Mouse (Mus musculus) cerebellum, adult 9-11 months (tissue): ENCODE results near the gene Epha10.
"Not testable (repeated sequence)": the region's sequence is repeated elsewhere in the genome, so short reads cannot be mapped to it uniquely, and the experiment has no call there.

Experiments
- DNase-seq: peaks from one replicate; pipeline ENCODE4 v3.0.0; 2022

Gene Epha10

GRCm38 (mm10) chr4:124894508-124895428 lies 14.1 kb downstream of the Epha10 start:
- DNase-seq: peak; percentile 88

GRCm38 (mm10) chr4:124898428-124898827 lies 17.7 kb downstream of the Epha10 start:
- DNase-seq: no peak

- DNase-seq: no peak
These were observed 19.2 kb downstream of the Epha10 start for GRCm38 (mm10) chr4:124899906-124900305.

- no peak for DNase-seq
These were observed 24.7 kb downstream of the Epha10 start for GRCm38 (mm10) chr4:124905417-124905816.

- DNase-seq: no peak
These were observed 25.5 kb downstream of the Epha10 start for GRCm38 (mm10) chr4:124905971-124906822.

GRCm38 (mm10) chr4:124928102-124928501 lies 47.4 kb downstream of the Epha10 start:
- no peak for DNase-seq

- DNase-seq: peak; percentile 96
These were observed 56.1 kb downstream of the Epha10 start, which contains the start of gene 9930104L06Rik for GRCm38 (mm10) chr4:124936613-124937471. Gene 9930104L06Rik, plus strand, starts transcription at chr4:124937048.

GRCm38 (mm10) chr4:124939211-124939610 lies 58.5 kb downstream of the Epha10 start, which contains the start of gene Cdca8:
Gene Cdca8, minus strand, starts transcription at chr4:124939311.
- DNase-seq: not testable (repeated sequence)

- DNase-seq: peak; percentile 47
These were observed 62.3 kb downstream of the Epha10 start for GRCm38 (mm10) chr4:124943022-124943421.

GRCm38 (mm10) chr4:124943781-124944180 lies 63.1 kb downstream of the Epha10 start:
- no peak for DNase-seq

- no peak for DNase-seq
These were observed 64.3 kb downstream of the Epha10 start for GRCm38 (mm10) chr4:124944961-124945360.

- DNase-seq: no peak
These were observed 68.8 kb downstream of the Epha10 start for GRCm38 (mm10) chr4:124949488-124949887.

- DNase-seq: no peak
These were observed 69.7 kb downstream of the Epha10 start for GRCm38 (mm10) chr4:124950181-124951035.

- DNase-seq: no peak
These were observed 70.3 kb downstream of the Epha10 start for GRCm38 (mm10) chr4:124951036-124951433.

GRCm38 (mm10) chr4:124953546-124953945 lies 72.8 kb downstream of the Epha10 start:
- DNase-seq: no peak

- no peak for DNase-seq
These were observed 76.6 kb downstream of the Epha10 start for GRCm38 (mm10) chr4:124957284-124957683.

- DNase-seq: no peak
These were observed 78.4 kb downstream of the Epha10 start for GRCm38 (mm10) chr4:124959062-124959461.

- DNase-seq: peak; percentile 52
These were observed 80.2 kb downstream of the Epha10 start for GRCm38 (mm10) chr4:124960940-124961339.

- DNase-seq: no peak
These were observed 81.9 kb downstream of the Epha10 start for GRCm38 (mm10) chr4:124962576-124962975.

- no peak for DNase-seq
These were observed 84.4 kb downstream of the Epha10 start for GRCm38 (mm10) chr4:124964912-124965599.
